Mouse (Mus musculus) embryonic facial prominence, embryonic 10.5 days (tissue): ENCODE measurements around the gene Cd4. TPM values are rescaled to one million over a fixed set of nuclear protein-coding genes. Genes with fewer than 3 reads are reported as not detected.
"Not testable (repeated sequence)": the region's sequence is repeated elsewhere in the genome, so short reads cannot be mapped to it uniquely, and the experiment has no call there.

Experiments used
- DNase-seq: peaks from one replicate; pipeline ENCODE4 v3.0.0-alpha.2; 2017; ENCODE audit warnings: low spot score
- H3K27ac ChIP-seq: fragments of 300-500 bp; sonication (generic); replicated peaks from 2 replicates; pipeline ENCODE4 v1.5.1; 2016; ENCODE audit warnings: mild to moderate bottlenecking
- H3K27me3 ChIP-seq: fragments of 300-500 bp; sonication (generic); replicated peaks from 2 replicates; pipeline ENCODE4 v1.6.1; 2016; ENCODE audit warnings: low read depth, mild to moderate bottlenecking; ENCODE audit not compliant: poor library complexity, severe bottlenecking
- H3K36me3 ChIP-seq: fragments of 300-500 bp; sonication (generic); replicated peaks from 2 replicates; pipeline ENCODE4 v1.6.1; 2016; ENCODE audit warnings: mild to moderate bottlenecking, moderate library complexity
- H3K4me1 ChIP-seq: fragments of 300-500 bp; sonication (generic); 2 replicates; pipeline ENCODE4 v1.6.1; 2016
- H3K4me3 ChIP-seq: fragments of 300-500 bp; sonication (generic); 2 replicates; pipeline ENCODE4 v1.5.1; 2016; ENCODE audit warnings: mild to moderate bottlenecking, moderate library complexity
- H3K9me3 ChIP-seq: fragments of 300-500 bp; sonication (generic); 2 replicates; pipeline ENCODE4 v1.6.1; 2016; ENCODE audit warnings: mild to moderate bottlenecking
- WGBS: fragments of 180-500 bp; shearing (Covaris S2); methylation state at CpG from one replicate; pipeline ENCODE4 v1.1.7; 2016; 5-methylcytosine and 5-hydroxymethylcytosine counted together
- polyA plus RNA-seq: library from polyadenylated mRNA; unstranded; fragments of >200 nt; fragmentation: Nextera tagmentation; extraction: Ambion mirVana; gene quantifications from 2 replicates; pipeline ENCODE4 v1.2.1, GENCODE M21; 2016

Gene Cd4
- polyA plus RNA-seq, 1 experiment from 2014 or later = not detected

DNA sequence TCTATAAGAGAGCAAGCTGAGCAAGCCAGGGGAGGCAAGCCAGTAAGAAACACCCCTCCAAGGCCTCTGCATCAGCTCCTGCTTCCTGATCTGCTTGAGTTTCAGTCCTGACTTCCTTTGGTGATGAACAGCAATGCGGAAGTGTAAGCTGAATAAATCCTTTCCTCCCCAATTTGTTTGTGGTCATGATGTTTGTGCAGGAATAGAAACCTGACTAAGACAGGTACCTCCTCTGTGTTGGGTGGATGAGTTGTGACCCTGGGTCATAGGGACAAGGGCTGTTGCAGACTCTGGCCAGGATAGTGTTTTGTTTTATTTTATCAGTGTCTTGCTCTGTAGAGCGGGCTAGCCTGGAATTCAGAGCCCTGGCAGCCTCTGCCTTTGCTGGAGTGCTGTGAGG lies 6.1 kb upstream of the Cd4 start:
- WGBS = 90% methylated on average over 2 of the region's 2 CpGs
- not testable (repeated sequence) for H3K4me1 ChIP-seq, H3K4me3 ChIP-seq, H3K27me3 ChIP-seq, H3K36me3 ChIP-seq, H3K27ac ChIP-seq, H3K9me3 ChIP-seq, DNase-seq

DNA sequence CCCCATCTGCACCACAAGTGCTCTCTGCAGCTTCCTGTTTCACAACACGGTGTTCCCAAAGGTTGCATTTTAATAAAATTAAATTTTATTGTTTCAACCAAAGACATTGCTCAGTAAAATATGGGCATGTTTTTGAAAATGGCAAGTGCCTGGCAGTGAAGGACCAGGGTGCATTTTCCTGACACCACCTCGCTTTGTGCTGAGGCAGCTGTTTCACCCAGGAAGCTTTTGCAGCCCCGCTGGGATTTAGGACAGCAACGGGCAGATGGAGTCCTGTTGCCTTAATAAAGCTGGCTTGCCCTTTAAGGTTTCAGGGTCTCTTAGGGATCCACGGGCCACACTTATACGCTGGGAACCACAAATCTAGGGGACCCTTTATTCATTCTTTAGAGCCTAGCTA lies 3.0 kb upstream of the Cd4 start:
- no peaks in the 10 kb centered on the region for H3K27me3 ChIP-seq
- no peak overlapping the region for H3K4me3 ChIP-seq
- H3K27ac ChIP-seq = no peak overlapping the region
- 73% methylated on average over 6 of the region's 6 CpGs for WGBS
- no peaks in the 10 kb centered on the region for H3K36me3 ChIP-seq
- H3K4me1 ChIP-seq = no peaks in the 10 kb centered on the region
- no peaks in the 10 kb centered on the region for H3K9me3 ChIP-seq
- no peak for DNase-seq

DNA sequence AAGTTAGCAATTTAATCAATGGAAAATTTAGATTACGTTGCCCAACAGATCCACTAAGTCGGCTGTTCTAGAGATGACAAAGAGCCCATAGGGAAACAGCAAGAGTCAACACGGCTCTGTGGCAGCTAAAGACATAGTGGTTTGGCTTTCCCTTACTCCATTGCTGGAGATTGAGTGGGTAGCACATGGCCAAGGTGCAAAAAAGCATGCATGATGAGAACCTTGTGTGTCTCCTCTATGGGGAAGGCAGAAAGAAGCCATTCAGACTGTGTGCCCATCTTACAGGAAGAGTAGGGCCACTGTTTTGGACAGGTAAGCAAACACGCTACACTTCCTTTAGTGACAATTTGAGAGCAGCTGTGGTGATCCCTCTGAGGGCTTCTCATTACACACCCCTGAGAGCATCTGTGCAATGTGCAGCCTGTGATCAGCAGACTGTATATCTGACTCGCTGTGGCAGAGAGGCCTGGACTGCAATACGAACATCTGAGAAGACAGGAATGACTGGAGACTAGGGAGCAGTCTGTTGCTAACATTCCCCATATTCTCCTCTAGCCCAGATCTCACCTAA lies 619 bp upstream of the Cd4 start:
- 87% methylated on average over 6 of the region's 6 CpGs for WGBS
- H3K27me3 ChIP-seq = no peaks in the 10 kb centered on the region
- H3K36me3 ChIP-seq = no peaks in the 10 kb centered on the region
- no peak overlapping the region for H3K4me3 ChIP-seq
- no peaks in the 10 kb centered on the region for H3K9me3 ChIP-seq
- no peak overlapping the region for H3K27ac ChIP-seq
- H3K4me1 ChIP-seq = no peaks in the 10 kb centered on the region
- no peak for DNase-seq

DNA sequence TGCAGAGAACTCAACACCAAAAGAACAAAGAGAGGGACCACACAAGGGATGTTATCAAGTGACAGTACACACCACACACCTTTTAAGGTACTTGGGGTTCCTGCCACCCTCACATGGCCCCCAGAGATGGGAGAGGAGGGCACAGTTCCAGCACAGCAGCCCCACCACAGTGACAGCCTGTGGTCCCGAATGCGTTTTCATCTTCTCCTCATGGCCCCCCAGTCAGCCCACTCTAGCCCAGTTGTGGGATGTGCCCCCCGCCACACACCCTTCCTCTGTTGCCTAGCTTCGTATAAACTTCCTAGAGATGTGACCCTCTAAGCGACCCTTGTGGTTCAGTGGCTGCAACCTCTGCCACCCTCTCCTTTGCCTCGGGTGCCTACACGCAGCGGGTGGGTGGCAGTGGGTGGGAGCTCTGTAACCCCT lies 2.1 kb downstream of the Cd4 start:
- H3K36me3 ChIP-seq = no peaks in the 10 kb centered on the region
- DNase-seq = no peak
- H3K27ac ChIP-seq = no peak overlapping the region
- H3K9me3 ChIP-seq = no peaks in the 10 kb centered on the region
- H3K27me3 ChIP-seq = no peaks in the 10 kb centered on the region; the same call in 1 of the 2 replicates
- no peaks in the 10 kb centered on the region for H3K4me1 ChIP-seq
- no peak overlapping the region for H3K4me3 ChIP-seq
- WGBS = 90% methylated on average over 8 of the region's 8 CpGs

DNA sequence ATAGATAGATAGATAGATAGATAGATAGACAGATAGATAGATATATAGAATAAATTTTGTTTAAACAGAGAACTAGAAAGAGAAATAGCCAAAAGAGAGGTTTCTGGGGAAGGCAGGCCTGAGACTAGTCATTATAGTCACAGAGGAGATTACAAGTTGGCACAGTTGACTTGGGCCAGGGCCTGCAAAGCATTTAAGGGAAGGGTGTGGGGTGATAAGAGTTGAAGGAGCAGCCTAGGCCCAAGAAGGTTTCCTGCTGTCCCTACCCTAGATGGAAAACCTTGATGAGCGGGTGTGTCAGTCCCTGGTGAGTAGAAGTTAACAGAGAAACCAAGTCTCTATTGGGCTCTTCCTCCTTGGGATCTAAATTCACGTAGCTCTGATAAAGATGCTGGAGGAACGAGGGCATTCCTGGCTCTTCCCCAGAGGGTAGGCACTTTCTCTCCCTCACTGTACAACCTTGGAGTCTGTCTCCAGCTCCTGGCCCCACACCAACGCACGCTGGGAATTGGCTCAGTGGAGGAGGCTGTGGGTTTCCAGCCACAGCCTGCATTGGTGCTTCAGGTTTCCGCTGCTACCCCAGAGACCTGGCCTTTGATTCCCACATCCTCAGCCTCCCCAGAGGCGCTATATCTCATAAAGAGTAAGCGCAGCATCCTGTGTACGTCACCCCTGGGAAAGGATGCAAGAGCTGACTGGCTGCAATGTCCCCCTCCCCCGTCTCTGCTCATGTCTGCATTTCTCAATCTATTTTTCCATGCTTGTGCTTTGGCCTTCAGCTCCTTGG lies 3.1 kb downstream of the Cd4 start:
- no peak for DNase-seq
- H3K27ac ChIP-seq = no peak overlapping the region
- H3K27me3 ChIP-seq = no peaks in the 10 kb centered on the region; the same call in 1 of the 2 replicates
- H3K36me3 ChIP-seq = no peaks in the 10 kb centered on the region
- H3K4me3 ChIP-seq = no peak overlapping the region
- no peaks in the 10 kb centered on the region for H3K4me1 ChIP-seq
- 78% methylated on average over 10 of the region's 10 CpGs for WGBS
- H3K9me3 ChIP-seq = no peaks in the 10 kb centered on the region

DNA sequence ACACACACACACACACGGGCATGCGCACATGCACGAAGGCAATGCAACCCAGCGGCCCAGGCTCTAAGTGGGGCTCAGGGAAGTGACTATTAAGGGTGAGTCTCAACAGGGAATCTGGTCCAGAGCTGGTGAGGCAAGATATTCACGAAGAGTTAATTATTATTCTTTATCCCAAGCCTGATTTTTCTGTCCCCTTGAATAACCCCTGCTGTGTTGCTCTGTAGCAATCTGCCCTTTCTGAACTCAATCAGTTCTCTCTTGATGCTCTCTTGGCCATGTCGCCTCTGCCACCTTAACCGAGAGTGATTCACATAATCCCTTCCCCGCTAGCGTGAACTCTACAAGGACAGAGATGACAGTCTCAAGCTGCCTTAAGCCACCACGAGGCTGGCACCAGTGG lies 4.7 kb downstream of the Cd4 start:
- Histone ChIP-seq H3K4me1 (no peaks in the 10 kb centered on the region), H3K36me3 (no peaks in the 10 kb centered on the region), H3K27me3 (no peaks in the 10 kb centered on the region; the same call in 1 of the 2 replicates), H3K4me3 (no peak overlapping the region), H3K9me3 (no peaks in the 10 kb centered on the region), H3K27ac (no peak overlapping the region)
- no peak for DNase-seq
- WGBS = 82% methylated on average over 10 of the region's 10 CpGs

DNA sequence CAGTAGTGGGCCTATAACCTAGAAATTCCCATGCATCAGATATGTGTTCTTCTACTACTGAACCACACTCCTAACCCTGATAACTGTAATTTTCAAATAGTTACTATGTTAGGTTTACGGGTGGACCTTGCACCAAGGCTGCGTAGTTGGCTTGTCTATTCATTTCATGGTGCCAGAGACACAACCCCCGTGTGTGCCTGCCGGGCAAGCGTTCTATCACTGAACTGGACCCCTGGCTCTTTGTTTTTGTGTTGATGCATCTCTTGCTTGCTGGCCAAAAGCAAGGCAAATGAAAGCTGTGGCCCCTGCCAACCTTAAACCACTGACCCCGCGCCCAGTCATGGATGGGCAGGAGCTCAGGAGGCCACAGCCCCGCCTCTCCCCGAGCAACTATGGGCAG lies 6.2 kb downstream of the Cd4 start:
- Histone ChIP-seq H3K9me3 (no peaks in the 10 kb centered on the region), H3K4me3 (no peak overlapping the region), H3K4me1 (no peaks in the 10 kb centered on the region), H3K36me3 (no peaks in the 10 kb centered on the region), H3K27me3 (no peaks in the 10 kb centered on the region; the same call in 1 of the 2 replicates), H3K27ac (no peak overlapping the region)
- whole genome bisulfite sequencing = 91% methylated on average over 9 of the region's 9 CpGs
- no peak for DNase-seq

DNA sequence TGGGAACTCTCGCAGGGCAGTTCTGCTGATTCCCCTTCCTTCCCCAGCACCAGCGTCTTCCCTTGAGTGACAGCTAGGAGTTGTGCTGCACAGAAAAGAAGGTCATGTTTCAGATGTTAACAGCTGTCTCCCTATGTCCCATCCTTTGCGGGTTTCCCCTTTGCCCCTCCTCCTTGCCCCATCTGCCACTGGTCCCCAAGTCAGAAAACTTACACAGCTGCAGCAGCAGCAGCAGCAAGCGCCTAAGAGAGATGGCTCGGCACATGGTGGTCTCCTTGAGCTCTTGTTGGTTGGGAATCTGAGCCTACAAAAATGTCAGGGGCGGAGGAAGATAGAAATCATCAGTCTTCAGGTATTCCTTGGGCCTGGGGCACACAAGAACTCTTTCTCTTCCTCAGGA lies 8.6 kb downstream of the Cd4 start:
- Histone ChIP-seq H3K36me3 (no peaks in the 10 kb centered on the region), H3K9me3 (no peaks in the 10 kb centered on the region), H3K27ac (no peak overlapping the region), H3K27me3 (no peaks in the 10 kb centered on the region; the same call in 1 of the 2 replicates), H3K4me1 (peaks cover 2% of the 10 kb centered on the region; the same call in 1 of the 2 replicates), H3K4me3 (no peak overlapping the region)
- WGBS = 59% methylated on average over 6 of the region's 6 CpGs
- no peak for DNase-seq

DNA sequence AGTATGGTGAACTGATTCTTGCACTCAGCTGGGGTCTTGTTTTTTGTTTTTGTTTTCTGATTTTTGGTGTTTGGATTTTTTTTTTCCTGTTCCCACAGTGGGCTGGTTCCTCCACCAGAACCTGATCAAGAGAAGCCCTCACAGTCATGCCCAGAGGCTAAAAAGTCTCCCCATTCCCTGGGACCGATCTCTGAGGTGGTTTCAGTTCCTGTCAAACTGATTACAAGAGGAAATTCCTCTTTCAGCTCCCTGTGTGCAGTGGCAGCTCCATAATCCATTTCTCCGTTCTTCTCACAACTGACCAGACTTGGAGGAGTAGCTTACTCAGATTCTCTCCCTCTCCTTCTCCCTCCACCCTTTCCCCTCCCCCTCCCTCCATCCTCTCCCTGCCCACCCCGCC lies 13.7 kb downstream of the Cd4 start:
- Histone ChIP-seq H3K9me3 (no peaks in the 10 kb centered on the region), H3K27me3 (no peaks in the 10 kb centered on the region), H3K4me1 (peaks cover 5% of the 10 kb centered on the region; the same call in 1 of the 2 replicates), H3K36me3 (no peaks in the 10 kb centered on the region), H3K27ac (no peak overlapping the region), H3K4me3 (no peak overlapping the region)
- DNase-seq = no peak
- 40% methylated on average over 3 of the region's 3 CpGs for WGBS

DNA sequence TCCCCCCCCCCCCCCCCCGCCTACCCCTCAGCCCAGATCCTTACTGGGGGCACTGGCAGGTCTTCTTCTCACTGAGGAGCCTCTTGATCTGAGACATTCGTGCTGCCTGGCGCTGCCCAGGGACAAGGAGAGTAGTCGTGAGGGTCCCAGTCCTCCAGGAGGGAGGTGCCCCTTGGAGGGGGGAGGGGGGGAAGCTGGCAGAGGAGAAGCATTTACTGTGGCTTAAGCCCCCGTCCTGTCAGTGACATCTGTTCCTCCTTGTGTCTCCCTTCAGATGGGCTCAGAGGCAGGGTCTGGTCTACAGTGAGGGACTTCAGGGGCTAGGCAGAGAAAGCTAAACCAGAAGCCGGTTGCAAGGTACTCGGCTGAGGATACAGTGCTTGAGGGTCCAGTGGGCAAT lies 21.5 kb downstream of the Cd4 start:
- DNase-seq = no peak
- Histone ChIP-seq H3K27ac (no peak overlapping the region), H3K4me3 (no peak overlapping the region), H3K4me1 (peaks cover 48% of the 10 kb centered on the region), H3K36me3 (no peaks in the 10 kb centered on the region), H3K27me3 (peaks cover 64% of the 10 kb centered on the region), H3K9me3 (no peaks in the 10 kb centered on the region)
- WGBS = 56% methylated on average over 6 of the region's 7 CpGs

DNA sequence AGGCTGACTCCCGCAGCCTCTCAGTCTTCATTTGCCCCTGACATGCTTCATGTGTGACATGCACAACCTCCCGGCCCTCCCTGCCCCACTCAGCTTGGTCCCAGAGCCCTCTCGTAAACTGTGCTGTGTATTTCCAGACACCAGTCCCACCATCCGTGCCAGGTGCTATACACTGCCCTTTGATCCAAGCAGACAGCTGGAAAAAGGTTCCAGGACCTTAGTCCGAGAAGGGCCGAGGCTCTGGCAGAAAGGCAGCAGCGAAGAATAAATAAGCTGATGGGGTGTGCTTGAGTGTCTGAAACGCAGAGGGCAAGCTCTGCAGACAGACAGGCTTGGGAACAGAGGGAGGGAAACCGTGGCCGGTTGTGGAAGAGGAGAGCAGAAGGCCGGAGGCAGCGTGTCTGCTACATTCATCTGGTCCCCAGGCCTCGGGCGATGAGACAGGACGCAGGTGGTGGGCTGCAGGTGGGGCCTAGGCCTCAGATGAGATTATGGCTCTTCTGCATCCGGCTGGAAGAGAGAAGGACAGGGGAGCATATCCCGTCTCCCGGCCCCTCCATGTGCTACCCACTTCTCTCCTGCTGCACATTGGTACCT lies 22.2 kb downstream of the Cd4 start:
- Histone ChIP-seq H3K27me3 (peaks cover 71% of the 10 kb centered on the region), H3K4me1 (peaks cover 55% of the 10 kb centered on the region)
- no peak for DNase-seq

DNA sequence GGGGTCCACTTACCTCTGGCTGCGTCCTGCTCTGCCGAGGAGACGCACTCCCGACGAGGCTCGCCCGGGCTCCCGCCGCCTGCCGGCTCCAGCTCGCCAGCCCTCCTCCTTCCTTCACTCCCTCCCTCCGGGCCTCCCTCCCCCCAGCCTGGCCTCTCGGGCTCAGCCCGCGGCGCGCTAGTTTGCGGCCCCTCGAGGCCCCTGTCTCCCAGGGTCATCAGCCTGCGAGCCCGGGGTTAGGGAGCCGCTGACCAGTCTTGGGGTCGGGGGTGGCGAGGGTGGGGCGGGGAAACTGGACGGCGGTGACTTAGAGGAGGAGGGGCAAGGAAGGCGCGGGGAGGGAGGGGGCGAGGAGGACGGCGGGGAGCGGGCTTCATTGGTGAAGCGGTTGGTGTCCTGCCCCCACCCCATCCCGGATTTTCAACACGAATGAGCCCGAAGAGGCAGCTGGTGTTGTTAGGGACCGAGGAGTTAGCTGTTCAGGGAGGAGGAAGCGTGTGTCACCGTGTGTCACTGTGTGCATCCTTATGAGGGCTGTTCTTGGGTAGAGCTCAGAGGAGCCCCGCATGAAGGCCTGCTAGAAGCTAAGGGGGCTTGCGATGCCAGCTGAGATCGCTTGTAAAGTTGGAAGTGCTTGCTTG lies 24.2 kb downstream of the Cd4 start, which contains the start of gene Gpr162:
Gene Gpr162, minus strand, starts transcription at position 326 of the 641 bp plus-strand sequence.
- H3K9me3 ChIP-seq = no peaks in the 10 kb centered on the region
- H3K27ac ChIP-seq = peak within 1 kb of the TSS; percentile 88
- peak; percentile 84 for DNase-seq
- H3K27me3 ChIP-seq = peaks cover 91% of the 10 kb centered on the region
- H3K4me3 ChIP-seq = peak within 1 kb of the TSS; percentile 73
- H3K4me1 ChIP-seq = peaks cover 73% of the 10 kb centered on the region
- WGBS = 2% methylated on average over 43 of the region's 43 CpGs
- no peaks in the 10 kb centered on the region for H3K36me3 ChIP-seq

More for the DNA sequence above, 22.2 kb downstream of the Cd4 start:
- peak overlapping the region; percentile 24 for H3K27ac ChIP-seq
- H3K36me3 ChIP-seq = no peaks in the 10 kb centered on the region
- no peaks in the 10 kb centered on the region for H3K9me3 ChIP-seq
- WGBS = 59% methylated on average over 18 of the region's 18 CpGs
- no peak overlapping the region for H3K4me3 ChIP-seq
